ENCODE assay signal across 8 mouse cellular contexts in the genomic region with DNA sequence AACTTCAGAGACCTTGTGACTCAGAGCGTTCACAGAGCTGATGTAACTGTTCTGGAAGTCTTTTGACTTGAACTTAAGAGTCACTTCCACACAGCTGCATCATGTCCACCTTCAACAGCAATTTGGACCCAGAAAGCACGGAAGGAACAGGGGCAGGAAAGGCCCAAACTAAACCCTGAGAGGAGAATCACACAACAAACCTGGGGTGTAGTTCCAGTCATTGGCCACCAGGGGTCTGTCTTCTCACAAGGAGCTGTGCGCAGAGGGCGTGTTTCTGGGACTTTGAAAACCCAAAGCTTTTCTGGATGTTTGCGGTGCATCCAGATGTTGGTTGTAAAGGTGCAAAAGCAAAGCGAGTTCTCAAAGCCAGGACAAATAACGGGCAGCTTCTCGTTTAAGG.
DNase-seq lines count a peak whose midpoint lies in the region.

No protein-coding gene starts in this region.

- DNase-seq in CD4-positive, CD25-positive, alpha-beta regulatory T cell, adult 2 months (ENCODE audit: low read depth, low spot score) = peak; percentile 70
- DNase-seq in T-cell, adult 2 months (ENCODE audit: low spot score) = peak; percentile 39
- DNase-seq in cerebellum, postnatal 25 days = peak; percentile 39 to 69
- DNase-seq in gastrocnemius, postnatal 25 days = peak; percentile 67
- DNase-seq in kidney, postnatal 36 days = peak; percentile 63 to 73
- DNase-seq in lung, adult 18-20 months = peak; percentile 63 to 75
- peak; percentile 63 to 73 for DNase-seq in right cerebral cortex, postnatal 10 days (ENCODE audit: low spot score in 2 of 2)
- peak; percentile 22 for DNase-seq in urinary bladder, postnatal 10 days (ENCODE audit: low spot score)

Comparison
In these comparisons a context has a peak if more than half of its experiments do, and no peak if none do; other contexts are left out.
1. Peak in every context shown above with its lines: DNase-seq.